In genomic region chr5:111931733-111932132, GRCm38 (mm10) we compare ENCODE assay signal across 10 mouse cellular contexts.
DNase-seq lines count a peak whose midpoint lies in the region; ATAC-seq and TF ChIP-seq lines count a peak whose summit lies in the region.
"Had no signal": no experiment of that assay in that cellular context is flagged by ENCODE, and none has a peak within 500 bp of the region (broad histone marks: within the 10 kb centered on the region; RNA-seq: fewer than 3 reads in every experiment).

No protein-coding gene starts in this region.

- H3K27me3 ChIP-seq in midbrain, postnatal 0 days (ENCODE audit: insufficient read depth, low read length): no peaks in the 10 kb centered on the region
- no peaks in the 10 kb centered on the region for H3K27me3 ChIP-seq in midbrain, embryonic 11.5 days (ENCODE audit: control insufficient read depth, insufficient read depth, low read length)

- no peak overlapping the region for H3K4me3 ChIP-seq in gastrocnemius, adult 2 months
- no peak overlapping the region for H3K4me3 ChIP-seq in midbrain, postnatal 0 days (ENCODE audit: low read depth, low read length)
- no peak overlapping the region for H3K4me3 ChIP-seq in midbrain, embryonic 11.5 days (ENCODE audit: low read depth, low read length)
- H3K4me3 ChIP-seq: limb, embryonic 13.5 days; midbrain, embryonic 13.5 days had no signal

- H3K4me2 ChIP-seq in midbrain, postnatal 0 days (ENCODE audit: low read depth, low read length, poor library complexity, severe bottlenecking): no peak overlapping the region
- no peak overlapping the region for H3K4me2 ChIP-seq in midbrain, embryonic 11.5 days
- H3K4me2 ChIP-seq: limb, embryonic 13.5 days; midbrain, embryonic 13.5 days had no signal

- no peaks in the 10 kb centered on the region for H3K36me3 ChIP-seq in midbrain, postnatal 0 days (ENCODE audit: insufficient read depth, low read length)
- H3K36me3 ChIP-seq in midbrain, embryonic 11.5 days (ENCODE audit: control insufficient read depth, insufficient read depth, low read length): no peaks in the 10 kb centered on the region
- H3K36me3 ChIP-seq: limb, embryonic 13.5 days; midbrain, embryonic 13.5 days had no signal

- no peak for ATAC-seq in midbrain, postnatal 0 days (ENCODE audit: low FRiP score)
- no peak for ATAC-seq in midbrain, embryonic 11.5 days (ENCODE audit: low FRiP score)
- ATAC-seq: midbrain, embryonic 13.5 days had no signal

- peak; percentile 57 for TF ChIP-seq CTCF in gastrocnemius, adult 2 months (IDR thresholded peaks at IDR 0.05)
- TF ChIP-seq CTCF in midbrain, postnatal 0 days (IDR thresholded peaks at IDR 0.05): peak; percentile 51
- TF ChIP-seq CTCF in brain, embryonic 14.5 days (IDR thresholded peaks at IDR 0.05; ENCODE audit: borderline replicate concordance, extremely low read depth, insufficient read depth, insufficient read length): peak; percentile 53; the same call in 1 of the 2 replicates

- no peak overlapping the region for H3K27ac ChIP-seq in gastrocnemius, adult 2 months
- H3K27ac ChIP-seq in midbrain, postnatal 0 days (ENCODE audit: low read depth, low read length): no peak overlapping the region
- H3K27ac ChIP-seq in midbrain, embryonic 11.5 days (ENCODE audit: low read depth, low read length): no peak overlapping the region
- H3K27ac ChIP-seq: limb, embryonic 13.5 days; midbrain, embryonic 13.5 days had no signal

- intact Hi-C loops in gastrocnemius, adult 2 months (cut with DNase I): no loop called here

- peaks cover 8% of the 10 kb centered on the region; the same call in 1 of the 2 replicates for H3K4me1 ChIP-seq in midbrain, postnatal 0 days (ENCODE audit: insufficient read depth, low read length)
- H3K4me1 ChIP-seq in midbrain, embryonic 11.5 days (ENCODE audit: control insufficient read depth, insufficient read depth, low read length): peaks cover 12% of the 10 kb centered on the region

- DNase-seq in gastrocnemius, adult 2 months: no peak
- DNase-seq in gastrocnemius, adult 18-20 months (ENCODE audit: low spot score): no peak
- DNase-seq in midbrain, postnatal 0 days (ENCODE audit: low spot score): no peak
- no peak for DNase-seq in midbrain, embryonic 11.5 days (ENCODE audit: low spot score, missing footprints)
- no peak for DNase-seq in brain, embryonic 14.5 days (ENCODE audit: low read depth)
- DNase-seq in thymus, postnatal 36 days: peak; percentile 9 to 15
- DNase-seq in kidney, postnatal 14 days: no peak
- no peak for DNase-seq in right cerebral cortex, postnatal 36 days (ENCODE audit: low spot score in 2 of 2)

- WGBS in midbrain, postnatal 0 days: 70% methylated on average over 3 of the region's 3 CpGs
- 73% methylated on average over 3 of the region's 3 CpGs for WGBS in midbrain, embryonic 11.5 days

- no peak overlapping the region for H3K9ac ChIP-seq in midbrain, postnatal 0 days (replicated peaks; ENCODE audit: low read length, poor library complexity, severe bottlenecking)
- H3K9ac ChIP-seq in midbrain, embryonic 11.5 days (ENCODE audit: low read length): no peak overlapping the region
- H3K9ac ChIP-seq: limb, embryonic 13.5 days; midbrain, embryonic 13.5 days had no signal

- H3K9me3 ChIP-seq in midbrain, postnatal 0 days (ENCODE audit: low read length): 0 out of 2 replicates have a peak, but pooled peaks cover 3% of the 10 kb centered on the region
- H3K9me3 ChIP-seq in midbrain, embryonic 11.5 days (ENCODE audit: control insufficient read depth, low read length): no peaks in the 10 kb centered on the region
- H3K9me3 ChIP-seq: midbrain, embryonic 13.5 days had no signal

- TF ChIP-seq POLR2A in brain, embryonic 14.5 days (IDR thresholded peaks at IDR 0.05; ENCODE audit: borderline replicate concordance, extremely low read depth, insufficient read depth, insufficient read length, poor library complexity, severe bottlenecking): no peak

Comparison
In these comparisons a context has a peak if more than half of its experiments do, and no peak if none do; other contexts are left out.
1. DNase-seq: peak in thymus, postnatal 36 days (2 of 2); none in gastrocnemius, adult 2 months (single experiment), gastrocnemius, adult 18-20 months (single experiment), midbrain, postnatal 0 days (single experiment), midbrain, embryonic 11.5 days (single experiment), brain, embryonic 14.5 days (single experiment), kidney, postnatal 14 days (single experiment) and right cerebral cortex, postnatal 36 days (0 of 2).
2. Peak in every context shown above with its lines, with median percentiles within 50 percentile points of each other: CTCF ChIP-seq.